In genomic region chr19:26547522-26547921, GRCm38 (mm10) we compare ENCODE assay signal across 15 mouse cellular contexts.
"Had no signal": no experiment of that assay in that cellular context is flagged by ENCODE, and none has a peak within 500 bp of the region (broad histone marks: within the 10 kb centered on the region; RNA-seq: fewer than 3 reads in every experiment).

No protein-coding gene starts in this region.

- H3K36me3 ChIP-seq: kidney, embryonic 15.5 days; limb, embryonic 12.5 days; liver, embryonic 13.5 days had no signal

- H3K27me3 ChIP-seq: kidney, embryonic 15.5 days; limb, embryonic 12.5 days; liver, embryonic 13.5 days had no signal

- H3K9me3 ChIP-seq: kidney, embryonic 15.5 days; limb, embryonic 12.5 days; liver, embryonic 13.5 days had no signal

- DNase-seq: kidney, adult 8-10 months; kidney, postnatal 10 days; kidney, postnatal 36 days; layer of hippocampus, postnatal 36 days; liver, embryonic 13.5 days; lung, adult 2 months; lung, postnatal 14 days; lung, postnatal 4 days; midbrain, embryonic 14.5 days; thymus, postnatal 25 days had no signal

- H3K4me1 ChIP-seq: kidney, embryonic 15.5 days; liver, embryonic 13.5 days had no signal

- H3K9ac ChIP-seq: kidney, embryonic 15.5 days; limb, embryonic 12.5 days; liver, embryonic 13.5 days had no signal

- H3K27ac ChIP-seq: kidney, embryonic 15.5 days; left cerebral cortex, adult 2 months; liver, embryonic 13.5 days; stomach, postnatal 0 days had no signal

- H3K4me3 ChIP-seq: kidney, embryonic 15.5 days; left cerebral cortex, adult 2 months; limb, embryonic 12.5 days; liver, embryonic 13.5 days had no signal

- H3K4me2 ChIP-seq: kidney, embryonic 15.5 days; limb, embryonic 12.5 days; liver, embryonic 13.5 days; midbrain, embryonic 11.5 days had no signal
